Mouse (Mus musculus) testis, adult 2 months (tissue): Measurements from ENCODE around the gene Ddb1. TPM values are rescaled to one million over a fixed set of nuclear protein-coding genes. Genes with fewer than 3 reads are reported as not detected.

Experiments used
- H3K27ac ChIP-seq: fragments of 200-500 bp; 2 replicates; pipeline ENCODE4 v1.5.1; 2012; ENCODE audit warnings: low read depth, low read length; ENCODE audit not compliant: control insufficient read depth, insufficient read depth
- H3K27me3 ChIP-seq: fragments of 200-500 bp; 2 replicates; pipeline ENCODE4 v1.6.1; 2012; ENCODE audit warnings: mild to moderate bottlenecking, low read length, moderate library complexity; ENCODE audit not compliant: control insufficient read depth, insufficient read depth
- H3K36me3 ChIP-seq: fragments of 200-500 bp; 2 replicates; pipeline ENCODE4 v1.6.1; 2012; ENCODE audit warnings: mild to moderate bottlenecking, low read length; ENCODE audit not compliant: control insufficient read depth, insufficient read depth
- H3K4me1 ChIP-seq: fragments of 200-500 bp; 2 replicates; pipeline ENCODE4 v1.6.1; 2012; ENCODE audit warnings: low read length; ENCODE audit not compliant: control insufficient read depth, insufficient read depth
- H3K4me3 ChIP-seq: fragments of 200-500 bp; 2 replicates; pipeline ENCODE4 v1.5.1; 2012; ENCODE audit warnings: low read depth, mild to moderate bottlenecking, low read length, moderate library complexity, mixed read lengths; ENCODE audit not compliant: control insufficient read depth
- CTCF ChIP-seq: fragments of 200-500 bp; IDR thresholded peaks from 2 replicates; pipeline ENCODE4 v1.5.1; 2012; ENCODE audit warnings: low read depth, mild to moderate bottlenecking, inconsistent platforms, low read length, moderate library complexity; ENCODE audit not compliant: control insufficient read depth, insufficient read depth, insufficient replicate concordance
- POLR2A ChIP-seq: fragments of 200-500 bp; IDR thresholded peaks from 2 replicates; pipeline ENCODE4 v1.6.1; 2012; ENCODE audit warnings: low read depth, mild to moderate bottlenecking, inconsistent platforms, low read length, moderate library complexity; ENCODE audit not compliant: control insufficient read depth
- polyA plus RNA-seq: library from polyadenylated mRNA; depleted of rRNA; stranded (reverse); fragments of >200 nt; gene quantifications from 2 replicates; pipeline ENCODE4 v1.2.3, GENCODE M21; 2012

Ddb1 gene
- polyA plus RNA-seq, 1 experiment, result 95.5 TPM

DNA sequence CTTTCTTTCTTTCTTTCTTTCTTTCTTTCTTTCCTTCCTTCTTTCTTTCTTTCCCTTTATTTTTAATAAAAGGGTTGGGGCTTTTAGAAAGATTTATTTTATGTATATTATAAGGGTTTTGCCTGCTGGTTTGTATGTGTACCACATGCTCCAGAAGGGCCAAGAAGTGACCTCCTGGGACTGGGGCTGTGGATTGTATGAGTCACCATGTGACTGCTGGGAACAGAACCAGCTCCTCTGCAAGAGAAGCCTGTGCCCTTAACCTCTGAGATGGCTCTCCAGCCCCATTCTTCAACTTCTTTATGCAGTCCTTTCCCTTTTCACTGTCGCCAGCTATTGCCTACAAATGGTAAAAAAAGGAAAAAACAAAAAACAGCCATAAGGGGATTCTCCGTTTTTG is 40.5 kb downstream of the Ddb1 start:
- Histone ChIP-seq H3K27ac (no peak overlapping the region), H3K4me3 (no peak overlapping the region), H3K27me3 (no peaks in the 10 kb centered on the region), H3K36me3 (no peaks in the 10 kb centered on the region), H3K4me1 (peaks cover 11% of the 10 kb centered on the region)
- TF ChIP-seq POLR2A, result no peak

DNA sequence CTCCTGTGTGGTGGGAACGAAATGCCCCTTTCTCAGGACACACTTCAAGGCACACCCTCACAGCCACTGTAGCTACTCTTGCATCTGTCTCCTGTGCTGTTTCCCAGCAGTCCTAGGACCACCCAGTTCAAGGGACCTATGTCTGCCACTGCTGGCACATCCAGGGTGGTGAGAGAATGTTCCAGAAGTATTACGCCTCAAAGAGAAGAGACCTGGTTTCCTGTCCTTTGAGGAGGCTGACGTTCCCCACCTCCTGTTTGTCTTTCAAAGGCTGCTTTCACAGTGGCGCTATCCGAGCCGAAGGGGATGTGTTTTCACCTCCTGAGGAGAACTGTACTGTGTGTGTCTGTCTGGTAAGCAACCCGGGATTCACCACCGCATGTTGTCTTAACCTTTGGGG is 43.0 kb downstream of the Ddb1 start:
- Histone ChIP-seq H3K36me3 (no peaks in the 10 kb centered on the region), H3K27ac (no peak overlapping the region), H3K27me3 (no peaks in the 10 kb centered on the region), H3K4me3 (no peak overlapping the region), H3K4me1 (peaks cover 11% of the 10 kb centered on the region)
- TF ChIP-seq POLR2A (peak; percentile 28; the same call in 1 of the 2 replicates), CTCF (no peak)

DNA sequence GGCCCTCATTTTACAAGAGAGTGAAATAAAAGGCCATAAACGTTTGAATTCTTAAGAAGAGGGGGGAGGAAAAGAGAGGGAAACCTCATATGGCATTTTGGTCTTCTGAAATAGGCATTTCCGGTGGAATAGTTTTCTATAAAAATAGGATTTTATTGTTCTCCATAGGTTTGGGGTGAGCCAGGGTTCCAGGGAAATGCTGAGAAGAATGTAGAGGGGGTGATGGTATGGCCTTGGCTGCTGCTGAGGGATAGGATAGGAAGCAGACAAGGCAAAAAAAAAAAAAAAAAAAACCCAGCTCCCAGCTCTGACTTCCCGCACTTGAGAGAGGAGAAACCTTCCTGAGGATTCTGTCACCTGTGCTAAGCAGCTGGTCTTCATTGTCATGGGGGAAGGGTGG is 50.9 kb downstream of the Ddb1 start:
- H3K4me3 ChIP-seq, result no peak overlapping the region
- TF ChIP-seq POLR2A, result no peak
- no peak for TF ChIP-seq CTCF
- H3K4me1 ChIP-seq, result no peaks in the 10 kb centered on the region
- no peaks in the 10 kb centered on the region for H3K36me3 ChIP-seq
- H3K27ac ChIP-seq, result no peak overlapping the region
- no peaks in the 10 kb centered on the region for H3K27me3 ChIP-seq

DNA sequence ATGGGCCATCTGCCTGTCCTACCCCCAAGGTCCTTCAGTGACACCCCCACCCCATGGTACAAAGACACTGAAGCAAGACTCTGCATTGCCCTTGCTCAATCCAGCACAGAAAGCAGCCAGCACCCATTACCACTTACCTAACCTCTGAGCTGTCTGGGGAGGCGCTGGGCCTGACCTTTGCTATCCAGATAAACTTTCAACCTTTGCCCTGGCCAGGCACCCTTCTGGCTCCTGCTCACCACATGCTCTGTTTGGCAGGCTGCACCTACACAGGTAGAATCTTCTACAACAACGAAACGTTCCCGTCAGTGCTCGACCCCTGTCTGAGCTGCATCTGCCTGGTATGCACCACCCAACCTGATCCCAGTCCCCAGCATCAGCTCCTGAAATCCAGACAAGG is 52.6 kb downstream of the Ddb1 start:
- no peaks in the 10 kb centered on the region for H3K36me3 ChIP-seq
- H3K4me1 ChIP-seq, result no peaks in the 10 kb centered on the region
- no peak overlapping the region for H3K27ac ChIP-seq
- no peak for TF ChIP-seq POLR2A
- TF ChIP-seq CTCF, result no peak
- H3K27me3 ChIP-seq, result no peaks in the 10 kb centered on the region
- H3K4me3 ChIP-seq, result no peak overlapping the region

DNA sequence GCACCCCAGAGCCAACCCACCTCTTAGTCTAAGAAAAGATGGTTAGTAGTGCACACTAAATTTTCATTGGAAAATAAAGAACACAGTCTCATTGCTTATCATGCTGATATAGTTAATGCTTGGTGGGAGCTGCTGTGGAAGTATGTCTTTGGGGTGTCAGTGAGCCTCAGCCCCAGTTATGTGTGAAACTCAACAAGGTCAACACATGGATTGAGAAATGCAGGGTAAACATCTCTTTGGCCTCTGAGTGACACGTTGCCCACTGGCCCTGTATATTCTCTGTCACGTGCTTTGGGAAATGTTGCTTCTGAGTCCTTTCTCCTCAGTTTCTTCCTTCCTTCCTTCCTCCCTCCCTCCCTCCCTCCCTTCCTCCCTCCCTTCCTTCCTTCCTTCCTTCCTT is 53.3 kb downstream of the Ddb1 start:
- no peaks in the 10 kb centered on the region for H3K27me3 ChIP-seq
- no peak overlapping the region for H3K27ac ChIP-seq
- H3K4me3 ChIP-seq, result no peak overlapping the region
- no peaks in the 10 kb centered on the region for H3K36me3 ChIP-seq
- TF ChIP-seq CTCF, result no peak
- TF ChIP-seq POLR2A, result no peak
- no peaks in the 10 kb centered on the region for H3K4me1 ChIP-seq

DNA sequence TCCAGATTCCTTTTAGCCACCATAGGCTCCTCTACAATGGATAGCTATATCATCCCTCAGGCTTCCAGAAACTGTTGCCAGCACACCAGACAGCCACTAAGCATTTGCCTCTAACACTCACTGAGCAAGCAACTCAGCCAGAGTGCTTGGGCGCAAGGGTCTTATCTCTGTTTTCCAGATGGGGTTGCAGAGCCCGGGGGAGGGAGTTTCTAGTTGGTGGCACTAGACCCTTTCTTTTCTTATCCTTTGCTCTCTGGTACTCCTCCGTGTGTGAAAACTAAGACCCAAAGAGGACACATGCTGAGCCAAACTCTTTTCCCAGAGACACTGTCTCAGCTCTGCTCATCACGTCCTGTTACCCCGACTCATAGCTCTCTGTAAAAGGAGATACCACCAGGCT is 56.2 kb downstream of the Ddb1 start:
- Histone ChIP-seq H3K4me3 (no peak overlapping the region), H3K27ac (no peak overlapping the region), H3K27me3 (no peaks in the 10 kb centered on the region), H3K36me3 (no peaks in the 10 kb centered on the region), H3K4me1 (no peaks in the 10 kb centered on the region)
- TF ChIP-seq CTCF (no peak), POLR2A (no peak)

DNA sequence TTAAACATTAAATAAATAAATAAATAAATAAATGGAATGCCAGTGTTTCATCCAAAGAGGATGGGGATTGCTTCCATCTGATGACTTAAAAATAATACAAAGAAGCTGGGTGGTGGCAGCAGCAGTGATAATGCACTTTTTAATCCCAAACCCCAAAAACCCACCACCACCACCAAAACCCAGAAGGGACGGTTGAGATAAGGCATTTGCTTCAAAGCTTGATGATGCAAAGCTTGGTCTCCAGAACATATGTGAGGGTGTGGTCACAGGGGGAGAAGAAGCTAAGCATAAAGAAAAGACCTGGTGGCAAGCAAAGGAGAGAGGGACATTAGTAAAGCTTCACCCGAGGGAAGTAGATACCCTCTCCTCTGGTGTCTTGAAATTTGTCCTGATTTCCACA is 56.8 kb downstream of the Ddb1 start:
- no peaks in the 10 kb centered on the region for H3K4me1 ChIP-seq
- H3K27ac ChIP-seq, result no peak overlapping the region
- TF ChIP-seq POLR2A (no peak), CTCF (no peak)
- H3K27me3 ChIP-seq, result no peaks in the 10 kb centered on the region
- no peak overlapping the region for H3K4me3 ChIP-seq
- no peaks in the 10 kb centered on the region for H3K36me3 ChIP-seq

DNA sequence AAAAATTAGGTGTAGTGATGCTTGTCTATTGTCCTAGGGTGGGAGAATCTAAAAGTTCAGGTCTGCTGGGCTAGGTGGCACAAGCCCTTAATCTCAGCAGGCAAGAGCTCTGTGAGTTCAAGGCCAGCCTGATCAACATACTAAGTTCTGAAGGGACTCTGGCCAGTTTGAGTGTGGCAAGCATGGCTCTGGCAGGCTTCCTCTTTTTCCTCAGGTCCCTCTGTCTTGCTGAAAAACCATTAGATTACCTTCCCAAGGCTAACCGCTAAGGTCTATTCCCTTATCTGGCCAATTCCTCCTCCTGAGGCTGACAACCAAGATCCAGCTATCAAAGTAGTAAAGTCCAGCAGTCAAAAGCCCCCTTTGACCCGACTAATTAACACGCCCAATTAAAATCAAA is 57.5 kb downstream of the Ddb1 start:
- Histone ChIP-seq H3K4me3 (no peak overlapping the region), H3K4me1 (no peaks in the 10 kb centered on the region), H3K36me3 (no peaks in the 10 kb centered on the region), H3K27ac (no peak overlapping the region), H3K27me3 (no peaks in the 10 kb centered on the region)
- TF ChIP-seq CTCF (no peak), POLR2A (no peak)
